Mouse (Mus musculus): ENCODE measurements at regions not wholly inside any gene's neighbourhood (a gene's known extent, or its start where the extent isn't known, plus 50 kb on each side); places are given as distances from the start of the nearest gene placed in this dataset.
A peak's percentile ranks its signal among the peaks of the same experiment; 100 is the strongest.

- peak; percentile 56 for DNase-seq
Observed at GRCm38 (mm10) chr3:38201861-38202656, 282.6 kb downstream of the Ankrd50 start.

- DNase-seq: no peak
Observed at GRCm38 (mm10) chr3:38194001-38194400, 290.6 kb downstream of the Ankrd50 start.

GRCm38 (mm10) chr3:38187406-38187896 lies 297.2 kb downstream of the Ankrd50 start:
- no peak for DNase-seq

GRCm38 (mm10) chr3:38186503-38186902 lies 298.1 kb downstream of the Ankrd50 start:
- DNase-seq: no peak

- no peak for DNase-seq
Observed at GRCm38 (mm10) chr3:38178295-38178694, 306.3 kb downstream of the Ankrd50 start.

GRCm38 (mm10) chr3:38175946-38176345 lies 308.7 kb downstream of the Ankrd50 start:
- DNase-seq: no peak

- DNase-seq: no peak
Observed at GRCm38 (mm10) chr3:38174735-38175280, 309.8 kb downstream of the Ankrd50 start.

GRCm38 (mm10) chr3:38152408-38152807 lies 332.2 kb downstream of the Ankrd50 start:
- DNase-seq: no peak

- DNase-seq: no peak
Observed at GRCm38 (mm10) chr3:38151821-38152220, 332.8 kb downstream of the Ankrd50 start.

- no peak for DNase-seq
Observed at GRCm38 (mm10) chr3:38146663-38147062, 338.0 kb downstream of the Ankrd50 start.

- DNase-seq: no peak
Observed at GRCm38 (mm10) chr3:38145444-38145843, 339.2 kb downstream of the Ankrd50 start.

- DNase-seq: no peak
Observed at GRCm38 (mm10) chr3:38144650-38145049, 340.0 kb downstream of the Ankrd50 start.

GRCm38 (mm10) chr3:38143147-38143883 lies 341.3 kb downstream of the Ankrd50 start:
- DNase-seq: peak; percentile 75

- no peak for DNase-seq
Observed at GRCm38 (mm10) chr3:38139387-38139786, 345.3 kb downstream of the Ankrd50 start.

- no peak for DNase-seq
Observed at GRCm38 (mm10) chr3:38138014-38138413, 346.6 kb downstream of the Ankrd50 start.

- peak; percentile 7 for DNase-seq
Observed at GRCm38 (mm10) chr3:38135808-38136214, 348.8 kb downstream of the Ankrd50 start.

- no peak for DNase-seq
Observed at GRCm38 (mm10) chr3:38134425-38134824, 350.2 kb downstream of the Ankrd50 start.

GRCm38 (mm10) chr3:38131887-38132220 lies 352.8 kb downstream of the Ankrd50 start:
- no peak for DNase-seq

GRCm38 (mm10) chr3:38131176-38131886 lies 353.3 kb downstream of the Ankrd50 start:
- no peak for DNase-seq

- DNase-seq: no peak
Observed at GRCm38 (mm10) chr3:38130088-38130487, 354.6 kb downstream of the Ankrd50 start.

- DNase-seq: no peak
Observed at GRCm38 (mm10) chr3:38129167-38129500, 355.5 kb downstream of the Ankrd50 start.

- DNase-seq: no peak
Observed at GRCm38 (mm10) chr3:38128486-38129166, 356.0 kb downstream of the Ankrd50 start.

Measured in right cerebral cortex, postnatal 4 days (tissue).